Mouse (Mus musculus) gastrocnemius, postnatal 14 days (tissue): Measurements from ENCODE around the gene Elavl1. TPM values are rescaled to one million over a fixed set of nuclear protein-coding genes. Genes with fewer than 3 reads are reported as not detected.
A peak's percentile ranks its signal among the peaks of the same experiment; 100 is the strongest.

Source experiments
- DNase-seq: peaks from one replicate; pipeline ENCODE4 v3.0.0; 2021; ENCODE audit warnings: mixed read lengths
- intact Hi-C: fragments of 180-260 bp; cut with DNase I; formaldehyde crosslinking; loops from one replicate; pipeline ENCODE4 v1.15.1; 2025; ENCODE audit warnings: low total_unique reads
- total RNA-seq, 2 experiments: library from RNA; stranded (reverse); gene quantifications; 2 replicates each; pipeline ENCODE4 v1.2.3; 2021

The Elavl1 gene
- total RNA-seq, 2 experiments from 2014 or later: 42.6 to 47.7 TPM

- no peak for DNase-seq
- intact Hi-C loops: no loop called here
Observed at GRCm38 (mm10) chr8:4239193-4239890, 85.9 kb downstream of the Elavl1 start.

- intact Hi-C loops: no loop called here
- DNase-seq: peak; percentile 100
Observed at GRCm38 (mm10) chr8:4238434-4239192, 86.6 kb downstream of the Elavl1 start, which contains the start of the genes Map2k7 and Gm49320. Gene Map2k7, plus strand, starts transcription at chr8:4238740. Gene Gm49320, plus strand, starts transcription at chr8:4238865.

DNA sequence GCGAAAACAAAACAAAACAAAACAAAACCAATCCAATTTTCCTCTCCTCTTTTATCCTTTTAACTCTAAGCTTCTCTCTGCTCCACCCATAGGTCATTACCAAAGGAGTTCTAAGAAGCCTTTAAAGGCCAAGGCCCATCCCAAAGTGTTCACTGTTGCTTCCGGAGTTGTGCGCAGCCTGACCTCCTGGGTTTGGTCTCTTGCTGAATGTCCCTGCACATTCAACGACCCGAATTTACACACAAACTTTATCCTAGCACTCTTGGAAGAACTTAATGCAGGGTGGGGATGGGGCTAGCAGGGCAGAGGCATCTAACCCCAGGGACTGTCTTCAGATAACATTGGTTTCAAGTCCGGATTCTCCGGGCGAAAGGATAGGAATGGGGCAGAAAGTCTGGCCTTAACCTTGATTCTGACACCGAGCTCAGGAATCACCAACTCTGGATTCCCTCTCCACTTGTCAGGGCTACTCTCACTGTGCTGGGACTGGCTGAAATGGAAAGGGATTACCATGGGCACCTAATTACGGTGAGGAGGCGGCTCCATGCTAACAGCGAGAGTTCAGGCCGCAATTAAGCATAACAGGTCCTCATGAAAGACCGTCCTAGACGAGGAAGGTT lies 87.3 kb downstream of the Elavl1 start:
- DNase-seq: no peak
- intact Hi-C loops: no loop called here

Other genes starting within 250 kb of the Elavl1 start
- 1 to 10 TPM; 1.2 to 2.8 TPM for gene Cd209f, start 219.6 kb downstream of the Elavl1 start, total RNA-seq
- gene Cd209g, start 191.3 kb downstream of the Elavl1 start, total RNA-seq: under 1 TPM in 1 of 2 experiments, not detected in 1; 0.45 TPM
- 10 to 100 TPM; 11.1 to 12.4 TPM for gene Evi5l, start 158.8 kb downstream of the Elavl1 start, total RNA-seq
- under 1 TPM; 0.07 to 0.12 TPM for gene Prr36, start 108.0 kb downstream of the Elavl1 start, total RNA-seq
- under 1 TPM in 1 of 2 experiments, not detected in 1; 0.04 TPM for gene Lrrc8e, start 98.6 kb downstream of the Elavl1 start, total RNA-seq
- 10 to 100 TPM; 60.5 to 74.6 TPM for gene Map2k7, start 86.7 kb downstream of the Elavl1 start, total RNA-seq
- gene Gm49320, start 86.5 kb downstream of the Elavl1 start, total RNA-seq: under 1 TPM in 1 of 2 experiments, not detected in 1; 0.18 TPM
- 1 to 10 TPM; 1.8 to 3.4 TPM for gene Tgfbr3l, start 77.2 kb downstream of the Elavl1 start, total RNA-seq
- gene Snapc2, start 72.3 kb downstream of the Elavl1 start, total RNA-seq: 10 to 100 TPM; 10.1 to 12.2 TPM
- 1 to 10 TPM; 1.4 to 2.5 TPM for gene Ctxn1, start 66.1 kb downstream of the Elavl1 start, total RNA-seq
- gene Timm44, start 49.5 kb downstream of the Elavl1 start, total RNA-seq: 10 to 100 TPM; 67.8 to 82.1 TPM
- 1 to 10 TPM; 8.7 to 9.4 TPM for gene Ccl25, start 203 bp downstream of the Elavl1 start, total RNA-seq
- gene Cers4, start 167.6 kb upstream of the Elavl1 start, total RNA-seq: 1 to 10 TPM; 5.4 to 7.1 TPM